Mouse (Mus musculus) mouse trophoblast stem cell (cell line): ENCODE results near the gene Dlgap1.

Experiments used
- in situ Hi-C, 2 experiments: fragments of 300-500 bp; cut with MseI, MboI; formaldehyde crosslinking; loops; 2 replicates in 1 of 2; 3 replicates in 1 of 2; pipeline ENCODE4 v1.15.1; 2025

The Dlgap1 gene

GRCm38 (mm10) chr17:70614407-70615060 is 645.7 kb downstream of the Dlgap1 start:
- in situ Hi-C loops: no loop called here

GRCm38 (mm10) chr17:70622493-70622892 is 653.6 kb downstream of the Dlgap1 start:
- in situ Hi-C loops: no loop called here

GRCm38 (mm10) chr17:70626396-70626795 is 657.5 kb downstream of the Dlgap1 start:
- in situ Hi-C loops: no loop called here

- in situ Hi-C loops: no loop called here
Measured at GRCm38 (mm10) chr17:70626925-70627324, 658.1 kb downstream of the Dlgap1 start.

GRCm38 (mm10) chr17:70629653-70630378 is 660.9 kb downstream of the Dlgap1 start:
- in situ Hi-C loops: loop anchor here (5.0 kb wide), 3 partner anchors 103 to 203 kb away; no protein-coding TSS in a partner anchor

GRCm38 (mm10) chr17:70633181-70633944 is 664.5 kb downstream of the Dlgap1 start:
- in situ Hi-C loops: loop anchor here (5.0 kb wide), 3 partner anchors 106 to 206 kb away; no protein-coding TSS in a partner anchor

GRCm38 (mm10) chr17:70643211-70643610 is 674.3 kb downstream of the Dlgap1 start:
- in situ Hi-C loops: no loop called here

- in situ Hi-C loops: no loop called here
Measured at GRCm38 (mm10) chr17:70646641-70647040, 677.8 kb downstream of the Dlgap1 start.

- in situ Hi-C loops: no loop called here
Measured at GRCm38 (mm10) chr17:70661382-70661781, 692.5 kb downstream of the Dlgap1 start.

- in situ Hi-C loops: no loop called here
Measured at GRCm38 (mm10) chr17:70663992-70664391, 695.1 kb downstream of the Dlgap1 start.

- in situ Hi-C loops: no loop called here
Measured at GRCm38 (mm10) chr17:70664484-70665040, 695.7 kb downstream of the Dlgap1 start.

- in situ Hi-C loops: no loop called here
Measured at GRCm38 (mm10) chr17:70673985-70674384, 705.1 kb downstream of the Dlgap1 start.

- in situ Hi-C loops: no loop called here
Measured at GRCm38 (mm10) chr17:70676522-70676921, 707.6 kb downstream of the Dlgap1 start.

GRCm38 (mm10) chr17:70683561-70684167 is 714.8 kb downstream of the Dlgap1 start:
- in situ Hi-C loops: loop anchor here (10.0 kb wide), 2 partner anchors 159 to 249 kb away; no protein-coding TSS in a partner anchor

- in situ Hi-C loops: no loop called here
Measured at GRCm38 (mm10) chr17:70690174-70690573, 721.3 kb downstream of the Dlgap1 start.

GRCm38 (mm10) chr17:70690598-70690997 is 721.7 kb downstream of the Dlgap1 start:
- in situ Hi-C loops: no loop called here

GRCm38 (mm10) chr17:70706976-70707818 is 738.3 kb downstream of the Dlgap1 start:
- in situ Hi-C loops: no loop called here

GRCm38 (mm10) chr17:70707819-70708140 is 738.9 kb downstream of the Dlgap1 start:
- in situ Hi-C loops: no loop called here

GRCm38 (mm10) chr17:70709545-70709944 is 740.7 kb downstream of the Dlgap1 start:
- in situ Hi-C loops: no loop called here

- in situ Hi-C loops: no loop called here
Measured at GRCm38 (mm10) chr17:70713470-70713869, 744.6 kb downstream of the Dlgap1 start.
